Comparison of ENCODE assay signal across 8 mouse cellular contexts in genomic region chr7:96970359-96970758, GRCm38 (mm10). TPM values are rescaled to one million over a fixed set of nuclear protein-coding genes. Genes with fewer than 3 reads are reported as not detected.
DNase-seq lines count a peak whose midpoint lies in the region; ATAC-seq lines count a peak whose summit lies in the region.

No protein-coding gene starts in this region.

- ATAC-seq in forebrain, embryonic 13.5 days: peak; percentile 60

- peak; percentile 78 for DNase-seq in heart, adult 8-10 months (ENCODE audit: low spot score)
- DNase-seq in heart, postnatal 4 days: no peak
- DNase-seq in thymus, postnatal 0 days (ENCODE audit: low spot score): peak; percentile 71
- DNase-seq in thymus, postnatal 4 days: no peak
- peak; percentile 77 for DNase-seq in naive thymus-derived CD4-positive, alpha-beta T cell, adult 2 months (ENCODE audit: low read depth)
- DNase-seq in adrenal gland, postnatal 4 days (ENCODE audit: low spot score in 2 of 2): no peak
- no peak for DNase-seq in urinary bladder, postnatal 25 days (ENCODE audit: low spot score)

- H3K4me1 ChIP-seq in forebrain, embryonic 13.5 days: peaks cover 14% of the 10 kb centered on the region

- H3K4me3 ChIP-seq in forebrain, embryonic 13.5 days: no peak overlapping the region

- H3K27me3 ChIP-seq in forebrain, embryonic 13.5 days: no peaks in the 10 kb centered on the region

- no peak overlapping the region for H3K4me2 ChIP-seq in forebrain, embryonic 13.5 days

- H3K9ac ChIP-seq in forebrain, embryonic 13.5 days: no peak overlapping the region

- WGBS in forebrain, embryonic 13.5 days: 29% methylated on average over 1 of the region's 1 CpGs

- no peak overlapping the region for H3K27ac ChIP-seq in forebrain, embryonic 13.5 days

- H3K36me3 ChIP-seq in forebrain, embryonic 13.5 days (ENCODE audit: poor library complexity, severe bottlenecking): no peaks in the 10 kb centered on the region

- no peaks in the 10 kb centered on the region for H3K9me3 ChIP-seq in forebrain, embryonic 13.5 days (replicated peaks)

RNA-seq across cellular contexts. Expression of gene Nars2, which starts 19.1 kb away (rescaled TPM):
- 10 to 100 TPM; 16.9 to 24.1 (median 19.8) TPM for total RNA-seq in heart, adult 8-10 months (2022)
- total RNA-seq in heart, postnatal 4 days (2021): 10 to 100 TPM; 15.3 to 16.5 TPM
- 17.4 and 17.7 TPM in 2 replicates for polyA plus RNA-seq in thymus, postnatal 0 days (2015; fragmentation: Nextera tagmentation; extraction: Ambion mirVana)
- 19.9 and 21.7 TPM in 2 replicates for polyA plus RNA-seq in forebrain, embryonic 13.5 days (2015; fragmentation: Nextera tagmentation; extraction: Ambion mirVana)
- total RNA-seq in adrenal gland, postnatal 4 days (2021): 10 to 100 TPM; 20.6 TPM

Comparison
In these comparisons a context has a peak if more than half of its experiments do, and no peak if none do; other contexts are left out.
1. DNase-seq: peak in heart, adult 8-10 months (single experiment), thymus, postnatal 0 days (single experiment) and naive thymus-derived CD4-positive, alpha-beta T cell, adult 2 months (single experiment); none in heart, postnatal 4 days (single experiment), thymus, postnatal 4 days (single experiment), adrenal gland, postnatal 4 days (0 of 2) and urinary bladder, postnatal 25 days (single experiment).